Mouse (Mus musculus) adrenal gland, postnatal 0 days (tissue): Measurements from ENCODE around the gene Ddx49. TPM values are rescaled to one million over a fixed set of nuclear protein-coding genes. Genes with fewer than 3 reads are reported as not detected.

Experiments used
- polyA plus RNA-seq: library from polyadenylated mRNA; unstranded; fragments of >200 nt; fragmentation: Nextera tagmentation; extraction: Ambion mirVana; gene quantifications from 2 replicates; pipeline ENCODE4 v1.2.1, GENCODE M21; 2015

Gene Ddx49
- polyA plus RNA-seq = 27.8 and 39.5 TPM in 2 replicates

DNA sequence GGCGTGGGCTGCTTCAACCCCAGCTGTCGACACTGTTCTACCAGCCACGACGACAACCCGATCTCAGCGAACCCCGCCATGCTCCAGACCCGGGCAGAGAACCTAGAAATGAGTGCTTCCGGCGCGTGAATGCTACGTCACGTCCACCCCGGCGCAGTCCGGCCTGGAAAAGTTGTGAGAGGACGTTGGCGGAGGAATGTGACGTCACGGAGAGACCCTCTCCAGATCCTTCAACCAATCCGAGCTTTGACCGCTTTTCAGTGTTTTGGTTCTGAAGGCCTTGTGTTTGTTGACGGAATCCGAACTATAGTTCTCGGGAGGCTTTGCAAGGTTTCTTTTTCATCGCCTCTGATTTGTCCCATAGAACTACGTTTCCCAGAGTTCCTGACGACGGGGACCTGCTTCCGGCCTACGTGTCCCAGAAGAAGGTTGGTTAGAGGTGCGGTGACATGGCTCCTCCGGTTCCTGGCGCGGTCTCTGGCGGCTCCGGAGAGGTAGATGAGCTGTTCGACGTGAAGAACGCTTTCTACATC, at the start of gene Ddx49, which contains the start of gene Cope:
Gene Ddx49 (minus strand): TSS at position 132 of the 533 bp plus-strand sequence.
Gene Cope (plus strand): TSS at position 161 of the 533 bp plus-strand sequence.

DNA sequence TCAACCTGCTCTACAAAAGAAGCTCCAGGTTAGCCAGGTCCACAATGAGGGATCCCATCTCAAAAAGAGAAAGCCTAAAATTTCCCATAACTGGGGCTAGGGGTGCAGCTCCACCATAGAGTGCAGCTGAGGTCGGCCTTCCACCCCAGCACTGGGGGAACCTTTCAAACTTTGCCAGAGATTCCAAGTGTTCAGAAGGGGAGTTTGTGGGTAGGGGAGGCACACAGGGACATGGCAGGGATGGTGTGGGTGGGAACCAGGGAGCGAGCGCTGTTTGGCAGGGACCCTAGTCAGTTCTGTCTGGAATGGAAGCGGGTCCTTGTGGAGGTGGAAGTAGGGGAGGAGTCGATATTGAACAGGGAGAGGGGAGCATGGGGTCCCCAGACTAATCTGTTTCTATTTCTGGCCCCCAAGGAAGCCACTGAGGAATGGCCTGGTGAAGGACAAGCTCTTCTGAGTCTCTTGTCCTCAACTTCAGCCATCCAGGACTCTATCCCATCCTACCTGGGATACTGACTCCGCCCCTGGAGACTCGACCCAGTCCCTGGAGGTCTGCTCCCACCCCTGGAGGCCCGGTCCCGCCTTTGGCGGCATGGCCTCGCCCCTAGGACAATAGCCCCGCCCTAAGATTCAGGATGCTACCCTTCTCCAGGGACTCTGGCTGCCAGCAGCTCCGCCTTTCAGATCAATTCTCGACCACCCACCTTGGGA, 27.0 kb upstream of the Ddx49 start, which contains the start of gene Gdf1:
Gene Gdf1 (plus strand): TSS at position 694 of the 711 bp plus-strand sequence.

DNA sequence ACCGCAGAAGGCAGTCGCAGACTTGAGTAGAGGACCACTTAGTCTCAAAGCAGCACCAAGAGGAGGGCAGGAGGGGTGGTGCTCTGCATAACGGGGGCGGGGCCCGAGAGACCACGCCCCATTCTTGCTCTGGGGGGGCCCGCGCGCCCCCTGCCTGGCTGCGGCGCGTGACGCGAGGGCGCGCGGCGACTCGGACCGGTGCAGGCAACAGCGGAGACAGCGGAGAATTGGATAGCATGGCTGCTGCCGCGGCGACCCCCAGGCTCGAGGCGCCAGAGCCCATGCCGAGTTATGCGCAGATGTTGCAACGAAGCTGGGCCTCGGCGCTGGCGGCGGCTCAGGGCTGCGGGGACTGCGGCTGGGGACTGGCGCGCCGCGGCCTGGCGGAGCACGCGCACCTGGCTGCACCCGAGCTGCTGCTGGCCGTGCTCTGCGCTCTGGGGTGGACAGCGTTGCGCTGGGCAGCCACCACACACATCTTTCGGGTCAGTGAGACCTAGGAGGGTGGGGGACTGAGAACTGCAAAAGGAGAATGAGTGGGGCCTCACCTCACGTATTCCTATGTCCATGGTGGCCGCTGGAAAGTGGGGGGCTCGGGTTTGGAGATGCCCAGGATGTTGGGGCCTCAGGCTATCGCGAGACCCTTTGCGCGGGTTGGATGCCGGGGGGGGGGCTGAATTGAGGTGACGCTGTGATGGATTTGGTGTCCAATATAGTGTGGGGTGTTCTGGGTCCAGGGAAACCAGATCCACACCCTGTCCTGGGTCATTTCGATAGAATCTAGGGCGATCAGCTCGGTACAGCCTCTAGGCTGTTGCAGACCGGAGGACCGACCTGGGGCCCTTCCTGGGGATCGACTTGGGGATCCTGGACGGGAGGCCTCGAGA, 13.6 kb upstream of the Ddx49 start, which contains the start of gene Cers1:
Gene Cers1 (plus strand): TSS at position 152 of the 887 bp plus-strand sequence.

DNA sequence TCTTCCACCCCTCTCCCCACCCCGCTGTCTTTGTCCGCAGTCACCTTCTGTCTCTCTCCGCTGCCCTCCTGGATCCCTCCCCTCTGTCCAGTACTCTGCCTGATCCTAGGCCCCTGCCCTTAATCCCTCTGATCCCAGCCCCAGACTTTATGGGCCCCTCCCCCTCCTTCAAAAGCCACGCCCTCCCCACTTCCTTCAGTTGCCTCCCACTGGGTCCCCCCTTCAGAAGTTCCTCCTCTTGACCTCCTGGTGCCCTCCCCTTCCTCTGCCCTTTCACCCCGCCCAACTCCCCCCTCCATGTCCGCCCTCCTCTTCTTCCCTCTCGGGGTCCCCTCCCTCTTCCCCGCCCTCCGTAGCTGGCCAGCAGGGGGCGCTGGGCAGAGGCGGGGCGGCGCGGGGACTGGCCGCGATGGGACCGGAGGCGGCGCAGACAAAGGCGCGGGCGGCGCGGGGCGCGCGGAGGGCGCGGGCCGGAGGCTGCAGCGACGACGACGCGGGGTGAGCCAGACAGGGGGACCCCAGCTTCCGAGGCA, 19.6 kb downstream of the Ddx49 start, which contains the start of gene Homer3:
Gene Homer3 (plus strand): TSS at position 225 of the 533 bp plus-strand sequence.

Other genes starting within 250 kb of the Ddx49 start
- 0.86 and 2.7 TPM in 2 replicates for gene Tm6sf2, start 229.6 kb downstream of the Ddx49 start, polyA plus RNA-seq
- 0.11 and 0.21 TPM in 2 replicates for gene Hapln4, start 219.0 kb downstream of the Ddx49 start, polyA plus RNA-seq
- 1.6 and 5.1 TPM in 2 replicates for gene Ncan, start 181.6 kb downstream of the Ddx49 start, polyA plus RNA-seq
- 35.9 and 39.4 TPM in 2 replicates for gene Nr2c2ap, start 171.2 kb downstream of the Ddx49 start, polyA plus RNA-seq
- 12.8 and 14.0 TPM in 2 replicates for gene Rfxank, start 163.3 kb downstream of the Ddx49 start, polyA plus RNA-seq
- gene Borcs8, start 163.0 kb downstream of the Ddx49 start, polyA plus RNA-seq = 37.7 and 45.9 TPM in 2 replicates
- 0.19 and 0.28 TPM in 2 replicates for gene Mef2b, start 162.8 kb downstream of the Ddx49 start, polyA plus RNA-seq
- gene Tmem161a, start 130.1 kb downstream of the Ddx49 start, polyA plus RNA-seq = 48.4 and 65.6 TPM in 2 replicates
- 5.6 and 5.7 TPM in 2 replicates for gene Slc25a42, start 90.2 kb downstream of the Ddx49 start, polyA plus RNA-seq
- 14.4 and 14.5 TPM in 2 replicates for gene Sugp2, start 68.3 kb downstream of the Ddx49 start, polyA plus RNA-seq
- 12.0 and 18.0 TPM in 2 replicates for gene Armc6, start 68.0 kb downstream of the Ddx49 start, polyA plus RNA-seq
- gene Homer3, start 19.7 kb downstream of the Ddx49 start, polyA plus RNA-seq = 26.4 and 30.5 TPM in 2 replicates
- gene Cope, start within 50 bp of the Ddx49 start, polyA plus RNA-seq = 287 and 324 TPM in 2 replicates
- 4.8 and 6.9 TPM in 2 replicates for gene Cers1, start 13.3 kb upstream of the Ddx49 start, polyA plus RNA-seq
- 1.3 and 2.1 TPM in 2 replicates for gene Gdf1, start 27.3 kb upstream of the Ddx49 start, polyA plus RNA-seq
- gene Upf1, start 50.8 kb upstream of the Ddx49 start, polyA plus RNA-seq = 9.1 and 11.2 TPM in 2 replicates
- gene Comp, start 71.1 kb upstream of the Ddx49 start, polyA plus RNA-seq = 0.19 and 0.43 TPM in 2 replicates
- 11.4 and 13.8 TPM in 2 replicates for gene Crtc1, start 137.1 kb upstream of the Ddx49 start, polyA plus RNA-seq
- 14.9 and 21.4 TPM in 2 replicates for gene Klhl26, start 174.5 kb upstream of the Ddx49 start, polyA plus RNA-seq
- 12.5 and 16.1 TPM in 2 replicates for gene Tmem59l, start 184.9 kb upstream of the Ddx49 start, polyA plus RNA-seq
- gene Crlf1, start 190.7 kb upstream of the Ddx49 start, polyA plus RNA-seq = 0.79 and 2.8 TPM in 2 replicates
- 186 and 214 TPM in 2 replicates for gene Rex1bd, start 204.3 kb upstream of the Ddx49 start, polyA plus RNA-seq
- 813 and 866 TPM in 2 replicates for gene Uba52, start 208.3 kb upstream of the Ddx49 start, polyA plus RNA-seq
- gene Fkbp8, start 225.2 kb upstream of the Ddx49 start, polyA plus RNA-seq = 271 and 313 TPM in 2 replicates
- gene Kxd1, start 225.5 kb upstream of the Ddx49 start, polyA plus RNA-seq = 62.6 and 81.0 TPM in 2 replicates
- 10.6 and 15.9 TPM in 2 replicates for gene Ell, start 237.0 kb upstream of the Ddx49 start, polyA plus RNA-seq